ENCODE assay signal across 8 mouse cellular contexts in the genomic region with DNA sequence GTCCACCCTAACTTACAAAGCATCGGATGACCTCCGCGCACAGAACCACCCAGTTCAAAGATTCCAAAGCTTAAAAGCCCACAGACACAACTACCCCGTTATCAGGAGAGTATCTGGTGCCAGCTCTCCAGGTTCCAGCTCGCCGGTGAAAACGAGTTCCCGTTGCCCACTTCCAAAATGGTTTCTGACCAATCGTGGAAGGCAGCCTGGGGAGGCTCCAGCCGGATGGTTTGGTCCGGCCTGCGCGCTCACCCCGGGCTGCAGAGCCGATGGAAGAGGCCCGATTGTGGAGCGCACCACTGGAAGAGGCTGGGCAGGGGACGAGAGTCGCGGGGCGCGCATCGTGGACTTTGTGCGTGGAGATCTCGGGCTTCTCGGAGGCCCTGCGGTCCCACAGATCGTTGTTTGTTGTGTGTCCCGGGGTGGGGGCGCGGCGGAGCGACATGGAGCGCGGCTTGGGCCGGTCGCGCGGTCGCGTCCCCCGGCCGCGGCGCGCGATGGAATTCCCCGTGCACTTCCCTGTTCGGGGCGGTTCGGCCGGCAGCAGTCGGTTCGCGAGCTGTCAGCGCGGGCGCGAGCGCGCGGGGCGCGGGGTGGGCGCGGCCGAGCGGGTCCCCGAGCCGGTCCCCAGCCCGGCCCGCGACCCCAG. TPM values are rescaled to one million over a fixed set of nuclear protein-coding genes. Genes with fewer than 3 reads are reported as not detected.
DNase-seq lines count a peak whose midpoint lies in the region; ATAC-seq lines count a peak whose summit lies in the region.

A gene (plus strand): TSS at position 275 of the 649 bp plus-strand sequence.

- H3K9ac ChIP-seq in heart, embryonic 14.5 days (ENCODE audit: low read length), result peak within 1 kb of the TSS; percentile 96
- peak within 1 kb of the TSS; percentile 100 for H3K9ac ChIP-seq in liver, embryonic 13.5 days
- peak within 1 kb of the TSS; percentile 96 for H3K9ac ChIP-seq in stomach, embryonic 16.5 days (ENCODE audit: low read length)

- H3K4me3 ChIP-seq in heart, embryonic 14.5 days (ENCODE audit: control insufficient read depth in 1 of 2, insufficient read depth in 1 of 2, low read depth in 1 of 2, low read length in 2 of 2), result peak within 1 kb of the TSS; percentile 72 to 100
- H3K4me3 ChIP-seq in liver, embryonic 13.5 days (replicated peaks), result peak within 1 kb of the TSS; percentile 100
- peak within 1 kb of the TSS; percentile 99 for H3K4me3 ChIP-seq in stomach, embryonic 16.5 days (replicated peaks; ENCODE audit: low read length)

- DNase-seq in c-Kit-negative CD71-positive TER-119-positive erythroid progenitor cells, embryonic 14.5 days (ENCODE audit: low read depth, low spot score), result peak; percentile 87
- peak; percentile 58 for DNase-seq in fibroblast of lung, adult 2 months (ENCODE audit: low read depth)
- peak; percentile 94 for DNase-seq in kidney, postnatal 14 days
- DNase-seq in liver, embryonic 13.5 days, result peak; percentile 88
- DNase-seq in neural tube, embryonic 10.5 days (ENCODE audit: extremely low spot score, low spot score), result peak; percentile 91

- peak within 1 kb of the TSS; percentile 92 for H3K27ac ChIP-seq in heart, embryonic 14.5 days (replicated peaks in 1 of 2; ENCODE audit: control insufficient read depth in 1 of 2, insufficient read depth in 1 of 2, low read depth in 2 of 2, low read length in 2 of 2)
- peak within 1 kb of the TSS; percentile 89 for H3K27ac ChIP-seq in liver, embryonic 13.5 days
- peak within 1 kb of the TSS; percentile 91 for H3K27ac ChIP-seq in stomach, embryonic 16.5 days (ENCODE audit: low read length)

- peaks cover 3 to 20% of the 10 kb centered on the region in 2 experiments; a peak in 3 of 4 replicates for H3K4me1 ChIP-seq in heart, embryonic 14.5 days (ENCODE audit: control insufficient read depth in 2 of 2, insufficient read depth in 2 of 2, low read length in 2 of 2)
- peaks cover 78% of the 10 kb centered on the region for H3K4me1 ChIP-seq in liver, embryonic 13.5 days (replicated peaks)
- H3K4me1 ChIP-seq in stomach, embryonic 16.5 days (ENCODE audit: control insufficient read depth, insufficient read depth, low read length), result peaks cover 19% of the 10 kb centered on the region

- peak; percentile 82 for ATAC-seq in CD4-positive, CD25-positive, alpha-beta regulatory T cell, adult 4 months
- peak; percentile 85 for ATAC-seq in heart, embryonic 14.5 days (ENCODE audit: insufficient number of reproducible peaks, insufficient read depth, low FRiP score, low read depth)
- peak; percentile 81 for ATAC-seq in liver, embryonic 13.5 days (ENCODE audit: low read depth)
- ATAC-seq in stomach, embryonic 16.5 days (ENCODE audit: insufficient read depth, low FRiP score), result peak; percentile 88

- H3K27me3 ChIP-seq in heart, embryonic 14.5 days (ENCODE audit: control insufficient read depth, insufficient read depth, low read length), result no peaks in the 10 kb centered on the region
- H3K27me3 ChIP-seq in liver, embryonic 13.5 days, result no peaks in the 10 kb centered on the region
- no peaks in the 10 kb centered on the region for H3K27me3 ChIP-seq in stomach, embryonic 16.5 days (ENCODE audit: control insufficient read depth, insufficient read depth, low read length)

- no peaks in the 10 kb centered on the region for H3K36me3 ChIP-seq in heart, embryonic 14.5 days (ENCODE audit: control insufficient read depth, insufficient read depth, low read length)
- no peaks in the 10 kb centered on the region; the same call in 1 of the 2 replicates for H3K36me3 ChIP-seq in liver, embryonic 13.5 days
- H3K36me3 ChIP-seq in stomach, embryonic 16.5 days (ENCODE audit: control insufficient read depth, insufficient read depth, low read length), result no peaks in the 10 kb centered on the region

- H3K4me2 ChIP-seq in heart, embryonic 14.5 days (ENCODE audit: low read length), result peak within 1 kb of the TSS; percentile 95
- peak within 1 kb of the TSS; percentile 93 for H3K4me2 ChIP-seq in liver, embryonic 13.5 days
- H3K4me2 ChIP-seq in stomach, embryonic 16.5 days (ENCODE audit: low read depth, low read length), result peak within 1 kb of the TSS; percentile 96

- no peaks in the 10 kb centered on the region for H3K9me3 ChIP-seq in heart, embryonic 14.5 days (ENCODE audit: control insufficient read depth, low read length)
- H3K9me3 ChIP-seq in liver, embryonic 13.5 days (replicated peaks), result no peaks in the 10 kb centered on the region
- no peaks in the 10 kb centered on the region for H3K9me3 ChIP-seq in stomach, embryonic 16.5 days (replicated peaks; ENCODE audit: control insufficient read depth, low read length)

- WGBS in heart, embryonic 14.5 days, result under 1% methylated on average over 57 of the region's 73 CpGs
- WGBS in liver, embryonic 13.5 days (ENCODE audit: insufficient replicate concordance), result under 1% methylated on average over 53 of the region's 73 CpGs
- under 1% methylated on average over 66 of the region's 73 CpGs for WGBS in stomach, embryonic 16.5 days

RNA-seq across cellular contexts. Expression of the gene that starts here (rescaled TPM):
- polyA plus RNA-seq in CD4-positive, CD25-positive, alpha-beta regulatory T cell, adult 4 months (2017; shearing (Covaris generic)), result 10 to 100 TPM; 13.9 to 23.3 TPM
- 41.2 and 42.3 TPM in 2 replicates for polyA plus RNA-seq in heart, embryonic 14.5 days (2014; fragmentation: Nextera tagmentation; extraction: Ambion mirVana)
- 43.3 and 49.0 TPM in 2 replicates for polyA plus RNA-seq in liver, embryonic 13.5 days (2015; fragmentation: Nextera tagmentation; extraction: Ambion mirVana)
- polyA plus RNA-seq in stomach, embryonic 16.5 days (2015; fragmentation: Nextera tagmentation; extraction: Ambion mirVana), result 12.7 and 13.1 TPM in 2 replicates

Comparison
In these comparisons a context has a peak if more than half of its experiments do, and no peak if none do; other contexts are left out.
1. Peak in every context shown above with its lines: DNase-seq, ATAC-seq, H3K4me3 ChIP-seq and H3K27ac ChIP-seq.